Mouse (Mus musculus) embryo, embryonic 9.5 days (tissue): ENCODE measurements around the gene Cacna2d3.

Source experiments
- DNase-seq: peaks from one replicate; pipeline ENCODE4 v3.0.0-alpha.2; 2017; ENCODE audit errors: extremely low spot score

The Cacna2d3 gene

GRCm38 (mm10) chr14:29721488-29722385, at the start of gene Cacna2d3:
Gene Cacna2d3, minus strand, starts transcription at chr14:29721864.
- peak; percentile 69 for DNase-seq

- DNase-seq, result no peak
Observed at GRCm38 (mm10) chr14:29769486-29769885, 47.8 kb upstream of the Cacna2d3 start.

- DNase-seq, result no peak
Observed at GRCm38 (mm10) chr14:29752876-29753275, 31.2 kb upstream of the Cacna2d3 start.

GRCm38 (mm10) chr14:29738751-29739150, 17.1 kb upstream of the Cacna2d3 start:
- DNase-seq, result no peak

- no peak for DNase-seq
Observed at GRCm38 (mm10) chr14:29730256-29730655, 8.6 kb upstream of the Cacna2d3 start.

- no peak for DNase-seq
Observed at GRCm38 (mm10) chr14:29729009-29729408, 7.3 kb upstream of the Cacna2d3 start.

GRCm38 (mm10) chr14:29727596-29727995, 5.9 kb upstream of the Cacna2d3 start:
- DNase-seq, result no peak

- DNase-seq, result no peak
Observed at GRCm38 (mm10) chr14:29723267-29723666, 1.6 kb upstream of the Cacna2d3 start.

GRCm38 (mm10) chr14:29722386-29723221, 940 bp upstream of the Cacna2d3 start:
- peak; percentile 65 for DNase-seq

- no peak for DNase-seq
Observed at GRCm38 (mm10) chr14:29721131-29721487, 555 bp downstream of the Cacna2d3 start.

- peak; percentile 17 for DNase-seq
Observed at GRCm38 (mm10) chr14:29720334-29720911, 1.2 kb downstream of the Cacna2d3 start.

- no peak for DNase-seq
Observed at GRCm38 (mm10) chr14:29712621-29713020, 9.0 kb downstream of the Cacna2d3 start.

- DNase-seq, result no peak
Observed at GRCm38 (mm10) chr14:29707561-29708335, 13.9 kb downstream of the Cacna2d3 start.

- DNase-seq, result no peak
Observed at GRCm38 (mm10) chr14:29702762-29703161, 18.9 kb downstream of the Cacna2d3 start.

GRCm38 (mm10) chr14:29696131-29696530, 25.5 kb downstream of the Cacna2d3 start:
- DNase-seq, result peak; percentile 32

GRCm38 (mm10) chr14:29672436-29673050, 49.1 kb downstream of the Cacna2d3 start:
- DNase-seq, result no peak

GRCm38 (mm10) chr14:29669826-29670225, 51.8 kb downstream of the Cacna2d3 start:
- DNase-seq, result no peak

GRCm38 (mm10) chr14:29657006-29657405, 64.7 kb downstream of the Cacna2d3 start:
- DNase-seq, result peak; percentile 53

- no peak for DNase-seq
Observed at GRCm38 (mm10) chr14:29650591-29650990, 71.1 kb downstream of the Cacna2d3 start.

- DNase-seq, result no peak
Observed at GRCm38 (mm10) chr14:29648721-29649120, 72.9 kb downstream of the Cacna2d3 start.

- no peak for DNase-seq
Observed at GRCm38 (mm10) chr14:29645421-29645820, 76.2 kb downstream of the Cacna2d3 start.
